Mouse (Mus musculus): ENCODE data around the gene Abat. TPM values are rescaled to one million over a fixed set of nuclear protein-coding genes. Genes with fewer than 3 reads are reported as not detected.

Gene Abat
- polyA plus RNA-seq, 1 experiment from 2014 or later: 33.9 TPM

DNA sequence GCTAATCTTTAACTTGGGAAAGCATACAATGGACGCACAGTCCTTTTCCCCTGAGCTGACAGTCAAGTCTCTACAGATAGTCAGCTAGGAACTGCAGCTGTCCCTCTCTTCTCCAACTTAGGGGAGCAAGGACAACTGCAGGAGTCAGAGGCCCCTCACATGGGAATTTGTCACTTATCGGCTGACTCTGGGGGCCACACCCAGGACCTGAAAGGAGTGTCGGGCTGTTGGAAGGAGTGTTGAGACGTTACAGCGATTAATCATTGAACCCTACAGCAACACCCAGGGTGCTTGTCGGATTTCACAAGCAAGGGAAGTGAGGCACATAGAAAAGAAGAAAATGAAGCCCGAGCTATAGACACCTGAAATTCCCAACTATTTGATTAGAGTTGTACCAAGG, 12.6 kb downstream of the Abat start:
- WGBS: 46% methylated on average over 7 of the region's 7 CpGs
- no peak overlapping the region for H3K4me2 ChIP-seq (ENCODE audit: low read length)
- H3K36me3 ChIP-seq (ENCODE audit: insufficient read depth, low read length): no peaks in the 10 kb centered on the region
- H3K9me3 ChIP-seq (replicated peaks; ENCODE audit: low read length): no peaks in the 10 kb centered on the region
- no peak overlapping the region for H3K27ac ChIP-seq
- H3K4me1 ChIP-seq (replicated peaks; ENCODE audit: insufficient read depth, low read length): peaks cover 16% of the 10 kb centered on the region; the same call in 1 of the 2 replicates
- no peak overlapping the region for H3K4me3 ChIP-seq (replicated peaks; ENCODE audit: low read depth, low read length)
- H3K9ac ChIP-seq (ENCODE audit: low read depth, low read length): no peak overlapping the region
- no peak for DNase-seq (ENCODE audit: low spot score)
- no peak for TF ChIP-seq CTCF (IDR thresholded peaks at IDR 0.05; ENCODE audit: low read depth)
- no peak for ATAC-seq (replicated peaks; ENCODE audit: low FRiP score, low read depth)
- H3K27me3 ChIP-seq (ENCODE audit: insufficient read depth, low read length): no peaks in the 10 kb centered on the region

DNA sequence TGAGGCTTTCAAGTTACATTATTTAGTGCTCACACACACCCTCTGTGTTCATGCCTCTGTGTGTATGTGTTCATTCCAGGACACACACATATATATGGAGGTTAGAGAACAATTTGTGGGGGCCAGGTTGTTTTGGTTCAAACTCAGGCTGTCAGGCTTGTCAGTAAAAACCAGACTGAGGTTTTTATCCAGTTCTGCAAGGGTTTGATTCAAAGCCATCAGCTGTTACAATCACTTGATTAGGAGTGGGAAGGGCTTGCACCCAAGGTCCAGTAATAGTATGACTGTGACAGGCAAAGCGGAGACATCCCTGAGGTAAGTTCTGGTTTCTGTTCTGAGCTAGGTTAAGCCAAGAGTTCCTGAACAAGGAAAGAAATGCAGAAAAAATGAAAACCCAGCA, 16.2 kb downstream of the Abat start:
- H3K4me3 ChIP-seq (replicated peaks; ENCODE audit: low read depth, low read length): no peak overlapping the region
- H3K36me3 ChIP-seq (ENCODE audit: insufficient read depth, low read length): no peaks in the 10 kb centered on the region
- no peaks in the 10 kb centered on the region for H3K27me3 ChIP-seq (ENCODE audit: insufficient read depth, low read length)
- no peak overlapping the region for H3K27ac ChIP-seq
- H3K4me2 ChIP-seq (ENCODE audit: low read length): no peak overlapping the region
- ATAC-seq (replicated peaks; ENCODE audit: low FRiP score, low read depth) (no peak), DNase-seq (ENCODE audit: low spot score) (no peak)
- WGBS: 94% methylated on average over 1 of the region's 1 CpGs
- H3K9ac ChIP-seq (ENCODE audit: low read depth, low read length): no peak overlapping the region
- 0 out of 2 replicates have a peak, but pooled peaks cover 6% of the 10 kb centered on the region for H3K4me1 ChIP-seq (replicated peaks; ENCODE audit: insufficient read depth, low read length)
- TF ChIP-seq CTCF (IDR thresholded peaks at IDR 0.05; ENCODE audit: low read depth): no peak
- no peaks in the 10 kb centered on the region for H3K9me3 ChIP-seq (replicated peaks; ENCODE audit: low read length)

DNA sequence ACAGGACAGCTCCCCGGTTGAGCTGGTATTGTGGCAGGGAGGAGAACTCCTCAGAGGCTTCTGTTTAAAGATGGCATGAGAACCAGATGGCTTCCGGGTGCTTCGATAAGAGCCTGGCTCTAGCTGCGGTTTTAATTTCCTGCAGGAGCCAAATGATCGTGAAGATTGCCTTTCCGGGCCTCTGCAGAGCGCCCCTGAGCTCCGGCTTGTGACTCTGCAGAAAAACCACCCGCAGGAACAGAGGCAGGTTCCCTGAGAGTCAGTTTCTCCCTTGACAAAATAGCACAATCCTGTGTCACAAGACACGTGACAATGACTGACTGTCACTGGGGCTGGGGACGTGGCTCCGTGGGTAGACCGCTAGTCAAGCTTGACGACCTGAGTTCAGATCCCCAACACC, 16.8 kb downstream of the Abat start:
- Histone ChIP-seq H3K27ac (no peak overlapping the region), H3K27me3 (ENCODE audit: insufficient read depth, low read length) (no peaks in the 10 kb centered on the region), H3K4me3 (replicated peaks; ENCODE audit: low read depth, low read length) (no peak overlapping the region), H3K4me2 (ENCODE audit: low read length) (no peak overlapping the region), H3K4me1 (replicated peaks; ENCODE audit: insufficient read depth, low read length) (0 out of 2 replicates have a peak, but pooled peaks cover 5% of the 10 kb centered on the region), H3K36me3 (ENCODE audit: insufficient read depth, low read length) (no peaks in the 10 kb centered on the region), H3K9me3 (replicated peaks; ENCODE audit: low read length) (no peaks in the 10 kb centered on the region), H3K9ac (ENCODE audit: low read depth, low read length) (no peak overlapping the region)
- ATAC-seq (replicated peaks; ENCODE audit: low FRiP score, low read depth) (no peak), DNase-seq (ENCODE audit: low spot score) (no peak)
- 63% methylated on average over 14 of the region's 14 CpGs for WGBS
- TF ChIP-seq CTCF (IDR thresholded peaks at IDR 0.05; ENCODE audit: low read depth): no peak

DNA sequence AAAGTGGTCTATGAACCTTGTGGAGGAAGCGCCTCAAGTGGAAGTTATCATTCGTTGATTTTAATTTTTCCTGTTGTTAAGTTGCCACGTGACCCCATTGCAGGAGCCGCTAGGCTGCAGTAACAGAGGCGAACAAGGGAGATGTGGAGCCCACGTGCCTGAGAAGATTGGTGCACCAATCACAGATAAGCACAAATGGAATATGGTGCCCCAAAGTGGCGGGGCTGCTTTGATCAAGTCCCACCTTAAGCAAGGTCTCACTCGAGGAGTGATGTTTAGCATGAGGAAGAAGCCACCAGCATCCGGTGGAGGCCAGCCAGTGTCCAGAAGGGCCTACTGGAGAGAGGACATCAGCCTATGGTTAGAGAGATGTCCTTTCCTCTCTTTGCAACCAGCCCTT, 19.2 kb downstream of the Abat start:
- no peaks in the 10 kb centered on the region for H3K9me3 ChIP-seq (replicated peaks; ENCODE audit: low read length)
- no peak overlapping the region for H3K9ac ChIP-seq (ENCODE audit: low read depth, low read length)
- H3K4me1 ChIP-seq (replicated peaks; ENCODE audit: insufficient read depth, low read length): no peaks in the 10 kb centered on the region
- H3K36me3 ChIP-seq (ENCODE audit: insufficient read depth, low read length): no peaks in the 10 kb centered on the region
- WGBS: 90% methylated on average over 9 of the region's 9 CpGs
- H3K4me3 ChIP-seq (replicated peaks; ENCODE audit: low read depth, low read length): no peak overlapping the region
- ATAC-seq (replicated peaks; ENCODE audit: low FRiP score, low read depth) (no peak), DNase-seq (ENCODE audit: low spot score) (no peak)
- no peak overlapping the region for H3K4me2 ChIP-seq (ENCODE audit: low read length)
- TF ChIP-seq CTCF (IDR thresholded peaks at IDR 0.05; ENCODE audit: low read depth): no peak
- H3K27ac ChIP-seq: no peak overlapping the region
- no peaks in the 10 kb centered on the region for H3K27me3 ChIP-seq (ENCODE audit: insufficient read depth, low read length)

DNA sequence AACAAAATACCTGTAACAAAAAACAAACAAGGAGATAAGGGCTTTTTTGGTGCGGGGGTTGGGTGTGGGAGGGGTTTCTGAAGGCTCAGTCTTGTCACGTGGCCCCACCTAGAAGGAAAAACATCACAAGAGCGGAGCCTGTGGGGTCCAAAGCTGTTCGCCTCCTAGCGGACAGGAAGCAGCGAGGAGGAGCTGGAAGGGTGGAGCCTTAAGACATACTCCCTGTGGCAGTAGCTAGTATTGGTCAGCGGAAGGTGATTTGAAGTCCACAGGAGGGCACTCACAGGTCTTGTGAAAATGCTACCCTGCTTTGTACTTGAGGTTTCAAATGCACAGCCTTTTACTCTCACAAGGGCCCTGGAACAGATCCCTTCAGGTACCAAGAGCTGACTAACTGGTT, 19.7 kb downstream of the Abat start:
- no peak for ATAC-seq (replicated peaks; ENCODE audit: low FRiP score, low read depth)

DNA sequence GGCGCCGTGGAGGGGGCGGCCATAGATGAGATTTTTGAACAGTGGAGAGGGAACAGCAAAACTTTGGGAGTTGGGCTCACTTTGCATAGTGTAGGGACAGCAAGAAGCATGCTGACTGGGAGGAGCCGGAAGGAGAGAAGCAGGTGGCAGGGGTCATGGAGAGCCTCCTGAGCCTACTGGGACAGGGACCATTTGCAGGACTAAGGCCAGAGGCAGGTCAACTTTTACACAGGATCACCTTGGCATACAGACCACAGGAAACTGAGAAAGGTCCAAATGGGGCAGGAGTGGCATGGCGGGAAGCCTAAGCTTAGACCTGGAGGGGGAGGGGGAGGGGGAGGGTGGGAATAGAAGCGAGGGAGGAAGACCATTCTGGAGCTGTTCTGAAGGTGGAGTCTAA, 20.2 kb downstream of the Abat start:
- 95% methylated on average over 6 of the region's 6 CpGs for WGBS
- H3K4me1 ChIP-seq (replicated peaks; ENCODE audit: insufficient read depth, low read length): no peaks in the 10 kb centered on the region
- no peak overlapping the region for H3K27ac ChIP-seq
- no peaks in the 10 kb centered on the region for H3K9me3 ChIP-seq (replicated peaks; ENCODE audit: low read length)
- no peak for ATAC-seq (replicated peaks; ENCODE audit: low FRiP score, low read depth)
- DNase-seq (ENCODE audit: low spot score): no peak
- H3K4me3 ChIP-seq (replicated peaks; ENCODE audit: low read depth, low read length): no peak overlapping the region
- TF ChIP-seq CTCF (IDR thresholded peaks at IDR 0.05; ENCODE audit: low read depth): no peak
- H3K4me2 ChIP-seq (ENCODE audit: low read length): no peak overlapping the region
- H3K27me3 ChIP-seq (ENCODE audit: insufficient read depth, low read length): no peaks in the 10 kb centered on the region
- no peak overlapping the region for H3K9ac ChIP-seq (ENCODE audit: low read depth, low read length)
- no peaks in the 10 kb centered on the region for H3K36me3 ChIP-seq (ENCODE audit: insufficient read depth, low read length)

More for the DNA sequence above, 19.7 kb downstream of the Abat start:
- Histone ChIP-seq H3K9me3 (replicated peaks; ENCODE audit: low read length) (no peaks in the 10 kb centered on the region), H3K27me3 (ENCODE audit: insufficient read depth, low read length) (no peaks in the 10 kb centered on the region), H3K4me1 (replicated peaks; ENCODE audit: insufficient read depth, low read length) (no peaks in the 10 kb centered on the region), H3K4me3 (replicated peaks; ENCODE audit: low read depth, low read length) (no peak overlapping the region), H3K27ac (no peak overlapping the region), H3K4me2 (ENCODE audit: low read length) (no peak overlapping the region), H3K36me3 (ENCODE audit: insufficient read depth, low read length) (no peaks in the 10 kb centered on the region), H3K9ac (ENCODE audit: low read depth, low read length) (no peak overlapping the region)
- 81% methylated on average over 7 of the region's 7 CpGs for WGBS
- no peak for TF ChIP-seq CTCF (IDR thresholded peaks at IDR 0.05; ENCODE audit: low read depth)
- DNase-seq (ENCODE audit: low spot score): no peak

DNA sequence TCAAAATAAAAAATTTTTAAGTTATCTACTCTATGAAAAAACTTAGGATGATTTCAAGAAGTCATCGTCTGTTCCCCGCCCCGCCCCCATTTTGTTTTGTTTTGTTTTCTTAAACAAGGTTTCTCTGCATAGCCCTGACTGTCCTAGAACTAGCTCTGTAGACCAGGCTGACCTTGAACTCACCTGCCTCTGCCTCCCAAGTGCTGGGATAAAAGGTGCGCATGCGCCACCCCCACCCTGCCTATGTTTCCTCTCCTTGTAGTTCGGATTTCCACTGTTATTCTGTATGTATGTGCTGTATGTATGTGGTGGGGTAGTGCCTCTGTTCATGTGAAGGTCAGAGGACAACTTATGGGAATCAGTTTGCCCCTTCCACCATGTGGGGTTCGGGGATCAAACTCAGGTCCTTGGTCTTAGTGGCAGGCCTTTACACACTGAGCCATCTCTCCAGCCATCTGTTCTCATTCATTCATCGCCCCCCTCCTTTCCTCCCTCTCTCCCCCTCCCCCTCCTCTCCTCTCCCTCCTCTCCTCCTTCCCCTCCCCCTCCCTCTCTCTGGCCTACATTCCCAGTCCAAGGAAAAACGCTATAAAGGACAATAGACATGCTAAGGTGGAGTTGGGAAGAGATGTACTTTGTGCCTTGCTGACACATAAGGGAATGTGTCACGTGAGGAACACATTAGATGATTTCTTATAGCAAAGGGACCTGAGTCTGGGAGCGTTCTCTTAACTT, 21.4 kb downstream of the Abat start:
- Histone ChIP-seq H3K4me2 (ENCODE audit: low read length) (no peak overlapping the region), H3K9me3 (replicated peaks; ENCODE audit: low read length) (no peaks in the 10 kb centered on the region), H3K9ac (ENCODE audit: low read depth, low read length) (no peak overlapping the region), H3K4me3 (replicated peaks; ENCODE audit: low read depth, low read length) (no peak overlapping the region), H3K27me3 (ENCODE audit: insufficient read depth, low read length) (no peaks in the 10 kb centered on the region), H3K4me1 (replicated peaks; ENCODE audit: insufficient read depth, low read length) (no peaks in the 10 kb centered on the region), H3K27ac (no peak overlapping the region), H3K36me3 (ENCODE audit: insufficient read depth, low read length) (no peaks in the 10 kb centered on the region)
- DNase-seq (ENCODE audit: low spot score): no peak
- TF ChIP-seq CTCF (IDR thresholded peaks at IDR 0.05; ENCODE audit: low read depth): no peak
- WGBS: 88% methylated on average over 11 of the region's 11 CpGs
- ATAC-seq (replicated peaks; ENCODE audit: low FRiP score, low read depth): no peak

Measured in kidney, postnatal 0 days (tissue).